Mouse (Mus musculus): Measurements from ENCODE around the gene Psme3.

Psme3 gene

DNA sequence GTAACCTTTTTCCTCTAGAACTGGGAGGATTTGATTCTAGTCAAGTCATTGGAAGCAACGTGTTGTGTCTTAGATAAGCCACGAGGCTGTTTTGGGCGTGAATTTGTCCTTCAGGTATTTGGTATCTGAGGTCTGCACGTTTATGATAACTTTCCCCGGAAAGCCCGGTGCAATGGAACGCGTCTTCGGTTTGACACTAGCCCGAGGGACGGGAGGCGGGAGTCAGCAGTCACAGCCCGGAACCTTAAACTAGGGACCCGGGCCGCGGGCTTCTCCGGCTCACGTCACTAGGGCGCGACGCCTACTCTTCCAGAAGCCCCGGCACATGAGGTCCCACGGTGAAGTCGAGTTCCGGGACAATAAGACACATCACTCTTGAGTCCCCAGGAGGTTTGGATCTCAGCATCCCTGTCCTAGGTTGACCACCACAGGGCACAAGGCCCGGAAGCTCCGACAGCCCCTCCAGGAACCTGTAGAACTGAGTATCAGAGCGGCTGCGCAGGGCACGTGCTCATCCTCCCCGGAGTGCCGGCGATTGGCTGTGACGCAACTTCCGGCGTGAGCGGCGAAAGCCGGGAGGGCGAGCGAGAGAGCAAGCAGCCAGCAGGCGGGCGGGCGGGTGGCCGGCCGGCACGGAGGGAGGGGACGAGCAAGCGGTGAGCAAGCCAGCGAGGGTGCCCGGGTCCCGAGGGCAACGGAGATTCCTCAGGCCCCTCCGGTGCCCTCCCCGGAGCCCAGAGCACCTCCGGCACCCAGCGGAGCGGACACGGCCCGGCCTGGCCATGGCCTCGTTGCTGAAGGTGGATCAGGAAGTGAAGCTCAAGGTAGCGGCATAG lies at the start of gene Psme3:
Gene Psme3 (plus strand): TSS at position 549 of the 836 bp plus-strand sequence.
- peak; percentile 94 for DNase-seq

DNA sequence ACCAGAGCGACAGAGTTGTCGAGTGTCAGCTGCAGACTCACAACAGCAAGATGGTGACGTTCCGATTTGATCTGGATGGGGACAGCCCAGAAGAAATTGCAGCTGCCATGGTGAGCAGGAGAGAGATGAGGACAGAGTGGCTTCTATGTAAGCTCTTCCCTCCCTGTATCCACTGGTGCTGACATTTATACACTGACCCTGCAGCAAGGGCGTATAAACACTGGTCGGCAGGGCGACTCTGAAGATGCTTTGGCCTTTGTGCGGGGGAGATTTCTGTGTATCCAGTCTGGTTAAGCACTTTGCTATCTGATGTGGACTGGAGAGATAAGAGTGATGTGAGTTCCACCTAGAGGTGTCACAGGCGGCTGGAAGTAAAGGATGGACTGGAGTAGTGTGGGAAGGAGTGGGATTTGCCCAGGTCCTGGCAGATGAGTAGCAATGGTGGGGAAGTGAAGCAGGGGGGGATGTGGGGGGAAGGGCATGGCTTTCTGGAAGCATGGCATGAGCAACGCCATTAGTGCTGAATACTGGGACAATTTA lies 46.4 kb upstream of the Psme3 start:
- no peak for DNase-seq

DNA sequence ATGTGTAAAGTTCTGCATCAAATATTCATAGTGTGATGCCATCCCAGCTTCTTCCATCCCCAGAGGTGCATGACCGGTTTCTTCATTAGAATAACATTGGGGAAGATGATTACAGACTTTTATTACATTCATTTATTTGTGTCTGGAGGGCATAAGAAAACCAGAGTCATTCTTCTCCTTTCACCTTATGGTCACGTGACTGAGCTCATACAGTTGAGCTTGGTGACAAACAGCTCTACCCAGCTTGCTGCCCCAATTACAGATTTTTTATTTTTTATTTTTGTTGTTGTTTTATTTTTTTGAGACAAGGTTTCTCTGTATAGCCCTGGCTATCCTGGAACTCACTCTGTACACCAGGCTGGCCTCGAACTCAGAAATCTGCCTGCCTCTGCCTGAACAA lies 43.6 kb upstream of the Psme3 start:
- no peak for DNase-seq

DNA sequence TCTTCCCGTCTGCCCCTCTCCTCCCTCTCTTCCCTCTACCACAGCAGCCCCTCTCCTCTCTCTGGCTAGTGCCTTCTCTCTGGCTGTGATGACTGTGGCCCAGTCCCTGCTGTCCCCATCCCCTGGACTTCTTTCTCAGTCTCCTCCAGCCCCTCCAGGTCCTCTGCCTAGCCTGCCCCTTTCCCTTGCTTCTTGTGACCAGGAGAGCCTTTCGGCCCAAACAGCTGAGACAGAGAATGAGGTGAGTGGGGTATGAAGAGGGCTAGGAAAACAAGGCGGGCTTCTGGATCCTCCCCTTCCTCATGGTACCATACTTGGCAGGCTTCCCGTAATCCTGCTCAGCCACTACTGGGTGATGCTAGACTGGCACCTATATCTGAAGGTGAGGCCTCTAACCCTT lies 40.7 kb upstream of the Psme3 start:
- DNase-seq = no peak

DNA sequence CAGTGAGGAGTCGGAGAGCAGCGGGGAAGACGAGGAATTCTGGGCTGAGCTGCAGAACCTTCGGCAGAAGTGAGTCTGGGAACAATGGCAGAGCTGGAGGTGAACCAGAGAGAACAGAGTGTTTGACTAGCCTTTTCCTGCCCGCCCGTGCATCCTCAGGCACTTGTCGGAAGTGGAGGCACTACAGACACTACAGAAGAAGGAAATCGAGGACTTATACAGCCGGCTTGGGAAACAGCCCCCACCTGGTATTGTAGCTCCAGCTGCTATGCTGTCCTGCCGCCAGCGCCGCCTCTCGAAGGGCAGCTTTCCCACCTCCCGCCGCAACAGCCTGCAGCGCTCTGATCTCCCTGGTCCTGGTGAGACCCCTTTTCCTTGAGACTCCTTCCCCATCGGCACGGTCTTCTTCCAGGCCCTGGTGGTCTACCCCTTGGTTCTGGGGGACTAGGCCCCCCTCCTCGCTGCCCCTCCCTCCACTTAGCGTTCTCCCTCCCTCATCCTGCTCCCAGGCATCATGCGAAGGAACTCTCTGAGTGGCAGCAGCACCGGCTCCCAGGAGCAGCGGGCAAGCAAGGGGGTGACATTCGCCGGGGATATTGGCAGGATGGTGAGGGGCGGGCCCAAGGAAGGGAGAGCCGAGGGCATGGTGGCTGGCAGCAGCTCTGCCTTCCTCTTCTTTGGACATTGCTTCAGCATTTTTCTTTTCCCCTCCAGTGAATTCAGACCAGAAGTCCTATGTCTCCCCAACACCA lies 39.5 kb upstream of the Psme3 start:
- DNase-seq = no peak

GRCm38 (mm10) chr11:101277381-101278222 lies 38.4 kb upstream of the Psme3 start:
- no peak for DNase-seq

GRCm38 (mm10) chr11:101278223-101279192 lies 37.5 kb upstream of the Psme3 start, which contains the start of the genes Cntd1 and Coa3:
Gene Cntd1, plus strand, starts transcription at chr11:101279012.
Gene Coa3, minus strand, starts transcription at chr11:101279114.
- peak; percentile 89 for DNase-seq

DNA sequence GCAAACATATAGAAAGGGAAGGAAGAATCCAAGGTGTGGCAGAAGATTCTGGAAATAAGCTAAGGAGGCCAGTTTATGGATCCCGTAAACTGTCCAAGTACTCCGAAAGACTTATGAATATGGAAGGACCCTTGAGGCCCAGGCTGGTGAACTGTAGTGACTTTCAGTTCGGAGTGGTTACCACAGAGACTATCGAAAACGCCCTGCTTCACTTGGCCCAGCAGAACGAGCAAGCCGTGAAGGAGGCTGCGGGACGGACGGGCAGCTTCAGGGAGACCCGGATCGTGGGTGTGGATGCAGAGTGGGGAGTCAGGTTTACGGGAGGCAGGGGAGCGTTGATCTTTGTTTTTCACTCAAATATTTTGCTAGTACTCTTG lies 36.8 kb upstream of the Psme3 start:
- DNase-seq = no peak

DNA sequence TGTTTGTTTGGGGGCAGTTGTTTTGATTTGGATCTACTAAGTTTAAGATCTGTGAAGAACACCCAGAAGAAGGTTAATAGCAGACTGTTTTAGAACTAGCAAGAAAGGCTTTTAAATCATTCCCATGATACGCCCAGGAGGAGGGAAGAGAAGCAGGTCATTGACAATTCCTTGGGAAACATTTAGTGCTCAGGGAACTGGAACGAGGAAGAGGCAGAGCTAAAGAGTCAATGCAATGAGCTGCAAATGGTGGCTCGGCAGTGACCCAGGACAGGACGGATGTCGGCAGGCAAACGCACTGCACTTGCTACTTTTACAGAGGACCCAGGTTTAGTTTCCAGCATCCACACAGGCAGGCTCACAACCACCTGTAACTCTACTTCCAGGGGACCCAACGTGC lies 35.2 kb upstream of the Psme3 start:
- DNase-seq = no peak

DNA sequence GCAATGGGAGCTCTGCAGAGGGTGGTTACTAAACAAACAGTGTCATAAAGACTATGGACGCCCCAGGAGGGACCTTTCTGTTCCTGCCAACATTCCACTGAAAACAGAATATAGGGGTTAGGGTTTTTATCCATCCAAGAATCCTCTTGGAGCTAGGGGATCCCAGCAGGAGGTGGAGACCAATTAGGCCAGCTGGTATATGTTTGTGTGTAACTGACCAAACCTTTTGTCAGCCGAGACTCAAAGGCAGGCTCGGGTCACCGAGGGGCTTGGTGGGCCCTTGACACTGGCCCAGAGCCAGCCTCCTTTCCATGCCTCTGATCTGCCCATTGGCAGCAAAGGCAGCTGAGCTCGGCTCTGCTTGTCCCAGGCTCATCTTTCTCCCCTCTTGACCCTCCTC lies 33.1 kb upstream of the Psme3 start:
- no peak for DNase-seq

GRCm38 (mm10) chr11:101283805-101284204 lies 32.2 kb upstream of the Psme3 start:
- DNase-seq = no peak

GRCm38 (mm10) chr11:101287306-101287705 lies 28.7 kb upstream of the Psme3 start:
- peak; percentile 48 for DNase-seq

DNA sequence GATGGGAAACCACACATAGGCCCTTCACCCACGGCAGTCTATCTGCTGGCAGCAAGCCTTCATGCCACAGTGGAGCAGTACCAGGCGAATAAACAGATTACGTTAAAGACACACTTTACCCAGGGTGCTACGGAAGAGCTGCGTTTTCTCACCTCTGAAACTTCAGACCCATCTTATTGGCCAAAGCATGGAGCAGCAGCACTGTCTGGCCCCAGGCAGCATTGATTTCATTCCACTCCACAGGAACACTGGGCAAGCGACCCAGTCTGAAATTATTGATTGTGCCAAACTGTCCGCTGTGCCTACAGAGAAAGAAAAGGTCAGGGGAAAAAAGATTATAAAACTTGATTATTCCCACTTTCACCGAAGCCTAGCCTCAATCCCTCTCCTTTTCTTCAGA lies 24.8 kb upstream of the Psme3 start:
- no peak for DNase-seq

- DNase-seq = no peak
Measured at GRCm38 (mm10) chr11:101295191-101295590, 20.8 kb upstream of the Psme3 start.

DNA sequence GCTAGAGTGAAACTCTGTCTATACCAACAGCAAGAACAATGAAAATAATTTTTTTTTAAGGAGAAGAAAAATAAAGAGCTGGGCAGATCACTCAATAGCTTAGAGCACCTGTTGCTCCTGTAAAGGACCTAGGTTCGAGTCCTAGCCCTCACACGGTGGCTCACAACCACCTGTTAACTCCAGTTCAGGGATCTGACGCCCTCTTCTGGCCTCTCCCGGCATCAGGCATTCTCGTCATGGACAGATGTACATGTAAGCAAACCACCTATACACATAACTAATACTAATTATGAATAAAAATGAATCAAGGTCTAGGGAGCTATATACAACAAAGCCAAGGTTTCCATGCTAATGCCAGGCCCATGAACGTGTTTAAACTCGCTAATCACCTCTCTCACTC lies 15.1 kb upstream of the Psme3 start:
- no peak for DNase-seq

DNA sequence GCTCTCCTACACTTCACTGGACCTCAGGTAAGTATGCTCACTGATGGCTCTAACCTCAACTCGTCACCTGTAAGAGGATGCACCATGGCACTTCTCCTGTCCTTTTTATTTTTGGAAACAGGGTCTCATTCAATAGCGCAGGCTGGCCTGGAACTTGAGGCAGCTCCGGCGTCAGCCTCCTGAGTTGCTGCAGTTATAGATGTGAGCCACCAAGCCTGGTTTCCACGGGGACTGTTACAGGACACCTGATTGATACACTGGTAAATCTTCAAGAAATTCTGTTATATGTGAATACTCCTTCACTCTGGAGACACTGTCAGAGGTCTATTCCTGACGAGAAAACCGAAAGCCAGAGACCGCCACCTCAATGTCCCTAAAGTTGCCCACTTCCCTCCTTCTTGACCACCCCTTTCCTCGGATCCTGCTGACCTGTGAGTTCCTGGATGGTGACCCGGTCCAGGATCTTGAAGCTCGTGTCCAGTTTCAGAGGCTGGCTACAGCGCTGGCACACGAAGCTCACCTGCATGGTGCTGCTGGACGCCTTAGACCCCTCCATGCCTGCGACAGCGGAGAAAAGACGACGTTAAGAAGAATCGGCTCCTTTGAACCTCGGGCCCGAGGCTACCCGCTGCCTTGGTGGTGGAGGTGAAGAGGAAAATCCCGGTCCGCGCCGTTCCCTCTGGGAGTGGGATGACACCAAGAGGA lies 14.6 kb upstream of the Psme3 start:
- DNase-seq = no peak

DNA sequence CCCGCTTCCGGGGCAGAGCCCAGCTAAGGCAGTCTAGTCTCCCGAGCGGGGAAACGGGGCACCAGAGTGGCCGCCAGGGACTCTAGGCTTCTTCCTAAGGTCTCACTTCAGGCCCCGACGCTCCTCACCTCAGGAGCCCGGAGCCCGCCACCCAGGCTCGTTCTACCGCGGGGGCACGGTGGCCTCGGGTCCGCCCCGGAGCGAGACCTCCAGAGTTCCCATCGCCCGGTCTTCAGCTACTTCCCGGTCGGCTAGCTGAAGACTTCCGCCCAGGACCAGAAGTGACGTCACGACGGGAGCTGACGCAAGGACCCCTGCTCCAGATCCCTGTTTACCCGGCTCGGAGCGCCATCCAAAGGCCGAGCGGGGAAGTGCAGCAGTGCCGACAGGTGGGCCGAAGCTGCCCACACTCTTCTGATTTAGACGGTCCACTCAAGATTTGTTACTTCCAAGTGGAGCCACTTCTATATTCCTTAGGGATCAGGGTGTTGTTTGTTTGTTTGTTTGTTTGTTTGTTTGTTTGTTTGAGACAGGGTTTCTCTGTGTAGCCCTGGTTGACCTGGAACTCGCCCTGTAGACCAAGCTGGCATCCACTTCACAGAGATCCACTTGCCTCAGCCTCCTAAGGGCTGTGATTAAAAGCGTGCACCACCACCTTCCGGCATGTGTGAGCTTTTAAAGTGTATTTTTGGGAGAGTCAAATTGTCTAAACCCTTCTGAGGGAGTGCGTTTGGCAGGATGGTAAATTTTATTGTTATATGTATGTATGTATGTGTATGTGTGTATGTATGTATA lies 13.8 kb upstream of the Psme3 start, which contains the start of gene Becn1:
Gene Becn1 (minus strand): TSS at position 283 of the 795 bp plus-strand sequence.
- DNase-seq = peak; percentile 96

DNA sequence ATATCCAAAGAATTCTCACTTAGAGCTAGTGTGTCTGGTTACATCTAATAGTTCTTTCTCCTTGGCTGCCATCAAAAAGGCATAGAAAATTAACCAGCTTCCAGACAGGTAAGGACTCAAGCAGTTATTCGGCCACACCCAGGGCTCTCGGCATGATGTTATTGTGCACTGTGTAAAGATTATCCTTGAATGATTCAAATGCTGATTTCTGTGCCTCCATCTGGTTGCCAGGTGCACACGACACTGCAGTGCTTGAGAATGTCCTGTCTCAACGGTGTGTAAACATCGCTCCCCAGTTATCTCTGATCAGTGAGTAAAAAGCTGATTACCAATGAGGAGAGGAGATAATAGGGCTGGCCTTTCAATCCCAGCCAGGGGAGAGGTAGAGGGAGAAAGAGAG lies 8.3 kb upstream of the Psme3 start:
- no peak for DNase-seq

DNA sequence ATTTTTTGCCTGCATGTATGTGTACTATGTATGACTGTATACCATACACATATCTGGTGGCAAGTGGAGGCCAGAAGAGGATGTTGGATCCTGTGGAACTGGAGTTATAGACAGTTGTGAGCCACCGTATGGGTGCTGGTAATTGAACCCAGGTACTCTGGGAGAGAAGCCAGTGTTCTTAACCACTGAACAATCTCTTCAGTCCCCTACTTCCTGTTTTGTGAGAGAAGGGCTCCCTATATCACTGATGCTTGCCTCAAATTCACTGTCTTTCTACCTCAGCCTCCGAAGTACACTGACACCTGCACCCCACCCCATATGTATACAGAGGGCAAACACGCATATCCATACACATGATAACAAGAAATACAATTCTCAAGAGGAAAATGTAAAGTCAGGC lies 4.9 kb upstream of the Psme3 start:
- DNase-seq = no peak

DNA sequence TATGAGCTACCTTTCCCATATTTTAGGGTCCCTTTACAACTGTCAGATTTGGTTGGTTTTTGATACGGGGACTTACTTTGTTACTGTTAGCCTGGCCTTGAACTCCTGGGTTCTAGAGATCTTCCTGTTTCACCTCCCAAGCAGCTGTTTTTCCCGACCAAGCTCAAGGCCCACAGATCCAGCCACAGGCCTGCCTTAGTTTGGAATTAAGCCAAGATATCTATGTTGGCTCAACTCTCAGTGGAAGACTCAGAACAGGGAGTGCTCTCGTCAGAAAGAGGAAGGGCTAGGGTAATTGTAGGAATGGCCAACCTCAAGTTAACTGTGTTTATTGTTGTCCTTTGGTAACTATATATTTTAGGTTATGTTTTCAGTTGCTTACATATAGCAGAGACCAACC lies 3.9 kb upstream of the Psme3 start:
- DNase-seq = no peak

All from layer of hippocampus, adult 9-11 months (tissue).